Mouse (Mus musculus) G1E (cell line): ENCODE data around the gene Kcnrg. TPM values are rescaled to one million over a fixed set of nuclear protein-coding genes. Genes with fewer than 3 reads are reported as not detected.
A peak's percentile ranks its signal among the peaks of the same experiment; 100 is the strongest.

Experiments used
- ATAC-seq: 2 replicates; pipeline ENCODE4 v1.8.0; 2016; ENCODE audit warnings: mild to moderate bottlenecking; ENCODE audit not compliant: insufficient number of reproducible peaks, poor library complexity, low FRiP score, severe bottlenecking; ENCODE audit errors: extremely low read depth
- DNase-seq: peaks from one replicate; pipeline ENCODE4 v3.0.0; 2012; ENCODE audit warnings: low spot score
- H3K27me3 ChIP-seq: 2 replicates; pipeline ENCODE4 v1.6.1; 2012; ENCODE audit warnings: mild to moderate bottlenecking, low read length, inconsistent platforms; ENCODE audit not compliant: insufficient read depth
- H3K36me3 ChIP-seq: replicated peaks from 2 replicates; pipeline ENCODE3; 2012; ENCODE audit warnings: mild to moderate bottlenecking, inconsistent platforms
- H3K4me1 ChIP-seq: 2 replicates; pipeline ENCODE4 v1.6.1; 2012; ENCODE audit warnings: low read depth, low read length, inconsistent platforms, mixed read lengths; ENCODE audit not compliant: insufficient read depth
- H3K4me3 ChIP-seq: 2 replicates; pipeline ENCODE4 v1.5.1; 2012; ENCODE audit warnings: low read depth, mild to moderate bottlenecking, inconsistent platforms, low read length, moderate library complexity, mixed read lengths
- H3K9me3 ChIP-seq: replicated peaks from 2 replicates; pipeline ENCODE4 v1.6.1; 2012; ENCODE audit warnings: inconsistent platforms
- CTCF ChIP-seq: IDR thresholded peaks from 2 replicates; pipeline ENCODE4 v1.5.1; 2012; ENCODE audit warnings: low read depth, low read length, inconsistent platforms, mixed read lengths
- GATA1 ChIP-seq: IDR thresholded peaks from 2 replicates; pipeline ENCODE4 v1.6.1; 2012; ENCODE audit warnings: borderline replicate concordance, low read length, inconsistent platforms, mixed read lengths
- GATA2 ChIP-seq: IDR thresholded peaks from 2 replicates; pipeline ENCODE4 v1.6.1; 2012; ENCODE audit warnings: low read depth, low read length, inconsistent platforms, borderline replicate concordance
- POLR2AphosphoS5 ChIP-seq: IDR thresholded peaks from 2 replicates; pipeline ENCODE4 v1.6.1; 2012; ENCODE audit warnings: low read depth, low read length, inconsistent platforms; ENCODE audit not compliant: insufficient replicate concordance
- TAL1 ChIP-seq: conservative IDR thresholded peaks from 2 replicates; pipeline ENCODE4 v1.6.1; 2012; ENCODE audit warnings: low read depth, low read length, inconsistent platforms, mixed read lengths
- polyA plus RNA-seq: library from polyadenylated mRNA; stranded (reverse); fragments of >175 nt; gene quantifications from 2 replicates; pipeline ENCODE4 v1.2.3, GENCODE M21; 2012
- total RNA-seq, 2 experiments: library from RNA; stranded (forward) in 1 of 2; stranded (reverse) in 1 of 2; fragments of 200-1000 nt in 1 of 2; fragments of >200 nt in 1 of 2; fragmentation: Nextera tagmentation in 1 of 2; gene quantifications; 2 replicates each; pipeline ENCODE4 v1.2.3; 2014 to 2017

Kcnrg gene
- total and polyA plus RNA-seq, 3 experiments: 0.55 to 1.2 TPM; not detected in 1

DNA sequence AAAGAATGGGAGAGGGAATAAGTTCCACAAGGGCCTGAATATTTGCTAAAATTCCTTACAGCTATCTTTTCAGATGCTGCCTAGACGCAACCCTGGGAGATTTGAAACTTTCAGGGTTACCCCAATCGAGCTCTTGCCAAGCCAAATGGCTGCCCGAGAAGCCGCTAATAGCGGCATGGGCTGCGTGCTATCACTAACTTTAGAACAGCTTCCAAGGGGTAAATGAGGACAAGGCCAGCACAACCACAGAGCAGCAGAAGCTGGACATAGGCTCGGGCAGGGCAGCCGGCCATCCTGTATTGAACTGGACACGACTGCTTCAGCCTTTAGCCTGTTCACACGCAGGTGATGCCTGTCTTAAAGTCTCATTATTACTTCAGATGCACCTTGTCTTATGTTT, 32.2 kb upstream of the Kcnrg start:
- no peaks in the 10 kb centered on the region for H3K9me3 ChIP-seq
- ATAC-seq (no peak), DNase-seq (no peak)
- no peaks in the 10 kb centered on the region for H3K36me3 ChIP-seq
- TF ChIP-seq GATA1 (no peak), POLR2AphosphoS5 (no peak), TAL1 (no peak), CTCF (no peak), GATA2 (no peak)
- H3K4me3 ChIP-seq: no peak overlapping the region
- H3K27me3 ChIP-seq: peaks cover 11% of the 10 kb centered on the region
- H3K4me1 ChIP-seq: no peaks in the 10 kb centered on the region

DNA sequence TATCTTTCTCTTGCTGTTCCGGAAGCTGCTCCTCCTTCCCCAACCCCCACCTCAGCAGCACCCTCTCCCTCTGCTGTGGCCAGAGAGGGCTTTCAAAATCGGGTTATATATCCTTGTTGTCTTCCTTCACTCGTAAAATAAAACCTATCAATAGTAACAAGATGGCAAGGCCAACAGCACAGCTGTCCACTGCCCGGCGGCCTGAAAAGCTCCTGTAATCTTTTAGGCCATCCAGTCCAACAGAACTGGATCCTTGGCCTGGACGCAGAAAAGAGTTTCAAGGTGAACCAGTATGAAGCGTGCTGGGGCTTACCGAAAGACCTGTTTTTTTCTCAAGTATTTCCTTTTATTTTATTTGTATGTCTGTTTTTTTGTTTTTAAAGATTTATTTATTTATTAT, 31.3 kb upstream of the Kcnrg start:
- DNase-seq (no peak), ATAC-seq (no peak)
- H3K36me3 ChIP-seq: no peaks in the 10 kb centered on the region
- H3K4me3 ChIP-seq: no peak overlapping the region
- H3K27me3 ChIP-seq: peaks cover 11% of the 10 kb centered on the region
- no peaks in the 10 kb centered on the region for H3K9me3 ChIP-seq
- TF ChIP-seq GATA2 (no peak), POLR2AphosphoS5 (no peak), CTCF (no peak), GATA1 (no peak), TAL1 (no peak)
- no peaks in the 10 kb centered on the region for H3K4me1 ChIP-seq

DNA sequence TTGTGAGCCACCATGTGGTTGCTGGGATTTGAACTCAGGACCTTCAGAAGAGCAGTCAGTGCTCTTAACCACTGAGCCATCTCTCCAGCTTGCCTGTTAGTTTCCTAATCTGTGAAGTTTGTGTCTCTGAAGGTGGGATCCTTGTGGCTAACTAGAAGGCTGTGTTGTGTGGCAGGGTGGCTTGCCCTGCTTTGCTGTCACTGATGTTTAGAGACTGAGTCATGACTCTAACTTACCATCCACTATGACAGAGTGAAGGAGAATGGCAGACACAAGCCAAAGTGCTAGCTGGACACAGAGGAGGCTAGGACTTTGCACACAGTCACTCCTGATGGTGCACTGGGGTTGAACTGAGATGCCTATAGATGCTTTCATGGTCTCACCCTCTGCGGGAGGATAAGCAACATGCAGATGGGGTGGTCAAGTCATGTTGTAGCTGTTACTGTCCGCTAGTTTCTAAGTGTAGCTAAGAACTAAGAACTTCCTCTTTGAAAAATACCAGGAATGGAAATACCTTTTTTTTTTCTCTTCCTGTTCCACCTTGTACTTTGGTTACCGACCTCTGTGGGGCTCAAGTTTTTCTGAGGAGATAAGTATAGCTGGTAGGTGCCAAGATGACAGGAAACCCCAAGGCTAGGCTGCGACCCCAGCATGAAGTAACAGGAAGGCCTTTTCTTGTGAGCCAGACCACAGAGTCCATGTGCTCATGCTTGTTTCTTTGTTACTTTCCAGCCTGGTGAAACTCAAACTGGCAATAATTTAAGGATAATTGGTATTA, 17.8 kb upstream of the Kcnrg start:
- Histone ChIP-seq H3K27me3 (no peaks in the 10 kb centered on the region), H3K4me1 (no peaks in the 10 kb centered on the region), H3K9me3 (no peaks in the 10 kb centered on the region), H3K36me3 (no peaks in the 10 kb centered on the region), H3K4me3 (no peak overlapping the region)
- DNase-seq (no peak), ATAC-seq (no peak)
- no peak for TF ChIP-seq GATA2
- no peak for TF ChIP-seq POLR2AphosphoS5
- TF ChIP-seq TAL1: no peak
- no peak for TF ChIP-seq GATA1
- TF ChIP-seq CTCF: no peak

DNA sequence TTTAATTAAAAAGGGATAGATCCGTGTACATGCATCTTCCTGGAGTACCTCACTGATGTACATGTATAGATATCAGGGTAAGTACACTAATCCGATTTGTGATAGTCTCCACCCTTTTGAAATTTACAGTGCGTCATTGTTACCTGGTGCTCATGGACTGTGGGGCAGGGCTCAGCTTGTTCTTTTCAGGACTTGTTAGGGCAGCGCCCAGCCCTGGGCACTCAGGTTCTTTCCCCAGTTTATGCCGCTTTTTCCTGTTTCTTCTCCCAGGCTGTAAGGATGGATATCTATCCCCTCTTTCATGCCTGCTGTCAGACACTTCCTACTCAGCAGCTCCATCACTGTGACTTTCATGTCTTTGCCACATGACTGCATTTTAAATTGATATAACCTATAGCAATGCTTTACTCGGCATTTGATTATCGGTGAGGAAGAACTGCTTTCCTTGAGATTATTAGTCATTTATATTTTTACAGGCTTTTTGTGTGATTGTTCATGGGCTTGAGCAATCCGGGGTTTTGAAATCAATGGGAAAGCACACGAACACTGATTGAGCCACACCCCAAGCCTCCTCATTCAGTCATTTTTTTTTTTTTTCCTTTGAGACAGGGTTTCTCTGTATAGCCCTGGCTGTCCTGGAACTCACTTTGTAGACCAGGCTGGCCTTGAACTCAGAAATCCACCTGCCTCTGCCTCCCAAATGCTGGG, 10.4 kb upstream of the Kcnrg start:
- no peak for ATAC-seq
- no peaks in the 10 kb centered on the region for H3K9me3 ChIP-seq
- no peak for DNase-seq
- TF ChIP-seq GATA2 (no peak), POLR2AphosphoS5 (no peak), TAL1 (no peak), GATA1 (no peak), CTCF (no peak)
- H3K4me1 ChIP-seq: peaks cover 21% of the 10 kb centered on the region
- no peak overlapping the region for H3K4me3 ChIP-seq
- peaks cover 3% of the 10 kb centered on the region; the same call in 1 of the 2 replicates for H3K27me3 ChIP-seq
- peaks cover 10% of the 10 kb centered on the region for H3K36me3 ChIP-seq

DNA sequence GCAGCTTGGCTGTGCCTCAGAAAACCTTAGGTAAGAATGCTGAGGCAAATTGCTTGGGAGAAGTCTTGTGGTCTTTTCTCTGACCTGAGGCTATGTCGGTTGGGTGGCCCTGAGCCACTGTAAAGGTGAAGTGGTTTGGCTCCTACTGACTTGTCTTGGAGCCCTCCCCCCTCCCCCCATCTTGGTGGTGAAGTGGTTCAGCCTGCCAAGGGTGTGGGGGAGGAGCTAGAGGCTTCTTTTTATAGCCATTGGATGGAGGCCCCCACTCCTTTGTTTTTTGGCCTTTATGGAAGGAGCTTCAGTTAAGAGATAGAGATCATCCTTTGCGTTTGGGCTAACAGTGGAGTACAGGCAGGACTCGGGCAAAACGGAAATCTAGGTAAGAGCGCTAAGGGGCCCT, 9.3 kb upstream of the Kcnrg start, which contains the start of gene Trim13:
Gene Trim13, plus strand, starts transcription at position 280 of the 400 bp plus-strand sequence.
- TF ChIP-seq CTCF (no peak), POLR2AphosphoS5 (no peak), GATA1 (no peak), GATA2 (no peak), TAL1 (no peak)
- peak within 1 kb of the TSS; percentile 76; the same call in 1 of the 2 replicates for H3K4me3 ChIP-seq
- H3K27me3 ChIP-seq: peaks cover 3% of the 10 kb centered on the region; the same call in 1 of the 2 replicates
- H3K4me1 ChIP-seq: peaks cover 23% of the 10 kb centered on the region
- DNase-seq (no peak), ATAC-seq (no peak)
- no peaks in the 10 kb centered on the region for H3K9me3 ChIP-seq
- H3K36me3 ChIP-seq: peaks cover 12% of the 10 kb centered on the region

DNA sequence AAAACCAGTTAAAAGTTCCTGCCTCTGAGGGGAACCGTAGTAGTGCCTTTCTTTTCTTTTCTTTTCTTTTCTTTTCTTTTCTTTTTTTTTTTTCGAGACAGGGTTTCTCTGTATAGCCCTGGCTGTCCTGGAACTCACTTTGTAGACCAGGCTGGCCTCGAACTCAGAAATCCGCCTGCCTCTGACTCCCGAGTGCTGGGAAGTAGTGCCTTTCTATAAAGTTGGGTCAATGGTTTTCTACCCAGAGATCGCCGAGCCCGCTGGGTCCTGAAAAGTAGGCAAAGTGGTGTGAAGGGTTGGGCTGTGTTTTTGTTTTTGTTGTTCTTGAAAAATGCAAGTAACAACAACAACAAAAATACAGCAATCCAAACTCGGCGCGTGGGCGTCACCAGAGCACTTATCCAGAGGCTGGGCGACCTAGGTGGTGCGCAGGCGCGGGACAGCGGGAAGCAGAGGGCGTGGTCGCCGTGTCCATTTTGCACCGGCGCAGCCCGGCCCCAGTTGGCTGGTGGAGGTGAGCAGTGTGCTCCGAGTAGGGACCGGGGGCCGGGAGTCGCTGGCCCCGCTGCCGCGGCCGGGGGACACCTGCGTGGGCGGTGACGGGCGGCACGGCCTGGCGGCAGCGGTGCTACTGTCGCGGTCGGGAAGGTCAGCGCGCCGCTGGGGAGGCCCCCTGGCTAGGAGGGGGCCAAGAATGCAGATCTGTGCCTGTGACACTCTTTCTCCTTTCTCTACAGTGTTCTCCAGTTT, 8.0 kb upstream of the Kcnrg start:
- DNase-seq (peak; percentile 76), ATAC-seq (peak; percentile 28; the same call in 1 of the 2 replicates)
- Histone ChIP-seq H3K4me1 (peaks cover 23% of the 10 kb centered on the region), H3K27me3 (peaks cover 3% of the 10 kb centered on the region; the same call in 1 of the 2 replicates), H3K36me3 (peaks cover 17% of the 10 kb centered on the region), H3K9me3 (no peaks in the 10 kb centered on the region), H3K4me3 (peak overlapping the region; percentile 76)
- TF ChIP-seq GATA2: no peak
- TF ChIP-seq POLR2AphosphoS5: no peak
- no peak for TF ChIP-seq GATA1
- no peak for TF ChIP-seq CTCF
- TF ChIP-seq TAL1: no peak
